Mouse (Mus musculus): ENCODE measurements around the gene Apon.
"Not testable (repeated sequence)": the region's sequence is repeated elsewhere in the genome, so short reads cannot be mapped to it uniquely, and the experiment has no call there.

DNA sequence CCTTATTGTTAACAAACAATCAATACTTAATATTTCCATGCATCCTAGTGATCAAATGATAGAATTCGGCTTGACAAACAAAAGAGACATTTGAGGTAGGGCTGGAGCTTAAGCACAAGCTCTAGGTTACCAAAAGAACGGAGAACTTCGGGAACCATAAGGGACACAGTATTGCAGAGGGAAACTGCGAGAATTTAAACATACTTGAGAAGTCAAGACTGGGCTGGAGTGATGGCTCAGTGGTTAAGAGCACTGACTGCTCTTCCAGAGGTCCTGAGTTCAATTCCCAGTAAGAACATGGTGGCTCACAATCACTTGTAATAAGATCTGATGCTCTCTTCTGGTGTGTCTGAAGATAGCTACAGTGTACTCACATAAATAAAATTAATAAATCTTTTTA, 39.8 kb upstream of the Apon start:
- not testable (repeated sequence) for TF ChIP-seq POLR2A (IDR thresholded peaks at IDR 0.05; ENCODE audit: borderline replicate concordance, low read depth, low read length); CTCF (IDR thresholded peaks at IDR 0.05; ENCODE audit: low read depth, low read length)

Data from bone marrow macrophage, adult 2 months (primary cell).